Mouse (Mus musculus) hindbrain, embryonic 14.5 days (tissue): ENCODE results near the gene Rbfox2. TPM values are rescaled to one million over a fixed set of nuclear protein-coding genes. Genes with fewer than 3 reads are reported as not detected.
"Not testable (repeated sequence)": the region's sequence is repeated elsewhere in the genome, so short reads cannot be mapped to it uniquely, and the experiment has no call there.

ENCODE experiments used
- ATAC-seq: fragments of 200-750 bp; cut with Nextera tagmentation; 2 replicates; pipeline ENCODE4 v1.8.0; 2017; ENCODE audit warnings: moderate number of reproducible peaks, mild to moderate bottlenecking, moderate TSS enrichment, moderate library complexity; ENCODE audit not compliant: low FRiP score
- DNase-seq: peaks from one replicate; pipeline ENCODE4 v3.0.0-alpha.2; 2015; ENCODE audit warnings: low spot score
- H3K27ac ChIP-seq: fragments of 300-500 bp; sonication (generic); 2 replicates; pipeline ENCODE4 v1.5.1; 2014; ENCODE audit warnings: mild to moderate bottlenecking, moderate library complexity
- H3K27me3 ChIP-seq: fragments of 300-500 bp; sonication (generic); 2 replicates; pipeline ENCODE4 v1.6.1; 2014; ENCODE audit warnings: mild to moderate bottlenecking, low read length, mixed read lengths; ENCODE audit not compliant: control insufficient read depth, insufficient read depth
- H3K36me3 ChIP-seq: fragments of 300-500 bp; sonication (generic); replicated peaks from 2 replicates; pipeline ENCODE4 v1.6.1; 2014; ENCODE audit not compliant: control insufficient read depth, insufficient read depth
- H3K4me1 ChIP-seq: fragments of 300-500 bp; sonication (generic); replicated peaks from 2 replicates; pipeline ENCODE4 v1.6.1; 2014; ENCODE audit warnings: antibody characterized with exemption, low read length, mixed read lengths; ENCODE audit not compliant: control insufficient read depth, insufficient read depth
- H3K4me2 ChIP-seq: fragments of 300-500 bp; sonication (generic); replicated peaks from 2 replicates; pipeline ENCODE4 v1.6.1; 2014; ENCODE audit warnings: mild to moderate bottlenecking, moderate library complexity
- H3K4me3 ChIP-seq: fragments of 300-500 bp; sonication (generic); replicated peaks from 2 replicates; pipeline ENCODE4 v1.5.1; 2014; ENCODE audit warnings: mild to moderate bottlenecking, low read length
- H3K9ac ChIP-seq: fragments of 300-500 bp; sonication (generic); 2 replicates; pipeline ENCODE4 v1.6.1; 2014
- H3K9me3 ChIP-seq: fragments of 300-500 bp; sonication (generic); 2 replicates; pipeline ENCODE4 v1.6.1; 2016; ENCODE audit warnings: low read length; ENCODE audit not compliant: control insufficient read depth
- WGBS: fragments of 180-500 bp; shearing (Covaris S2); extraction: QIAGEN DNeasy Blood & Tissue Kit; methylation state at CpG from one replicate; pipeline ENCODE4 v1.1.7; 2014; 5-methylcytosine and 5-hydroxymethylcytosine counted together
- polyA plus RNA-seq: library from polyadenylated mRNA; unstranded; fragments of >200 nt; fragmentation: Nextera tagmentation; extraction: Ambion mirVana; gene quantifications from 2 replicates; pipeline ENCODE4 v1.2.1, GENCODE M21; 2014

Rbfox2 gene
- polyA plus RNA-seq, 1 experiment from 2014 or later = 154 TPM

DNA sequence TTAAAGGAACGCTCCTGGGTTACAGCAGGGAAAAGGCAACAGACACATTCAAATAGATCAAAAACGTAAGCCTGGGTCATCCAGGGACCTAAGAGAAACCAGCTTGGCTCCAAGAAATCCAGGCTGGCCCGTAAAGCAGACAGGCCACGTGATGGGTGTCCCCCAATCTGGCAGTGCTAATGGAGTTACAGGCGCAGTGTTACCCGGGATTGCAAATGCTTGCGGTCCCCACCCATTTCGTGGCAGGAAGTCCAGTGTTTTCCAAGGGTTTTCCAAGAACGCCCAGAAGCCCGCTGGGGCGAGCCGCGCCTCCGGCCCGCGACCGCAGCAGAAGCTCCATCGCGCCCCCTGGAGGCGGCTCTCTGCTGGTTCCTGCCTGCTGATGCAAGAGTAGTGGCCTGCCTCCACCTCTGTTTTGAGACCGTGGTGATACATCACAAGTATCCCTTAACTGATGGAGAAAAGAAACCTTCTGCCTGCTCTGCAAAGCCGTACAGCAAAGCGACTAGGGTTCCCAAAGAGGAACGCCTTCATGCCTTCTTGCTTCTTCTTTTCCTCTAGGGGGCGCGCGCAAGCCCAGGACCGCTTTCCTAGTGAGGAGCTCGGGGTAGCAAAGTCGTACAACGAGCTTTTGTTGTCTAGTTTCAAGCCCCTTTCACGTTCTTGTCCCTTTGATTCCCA is 29.6 kb upstream of the Rbfox2 start:
- H3K27ac ChIP-seq = no peak overlapping the region
- ATAC-seq = peak; percentile 70; the same call in 1 of the 2 replicates
- peak overlapping the region; percentile 29 for H3K4me3 ChIP-seq

DNA sequence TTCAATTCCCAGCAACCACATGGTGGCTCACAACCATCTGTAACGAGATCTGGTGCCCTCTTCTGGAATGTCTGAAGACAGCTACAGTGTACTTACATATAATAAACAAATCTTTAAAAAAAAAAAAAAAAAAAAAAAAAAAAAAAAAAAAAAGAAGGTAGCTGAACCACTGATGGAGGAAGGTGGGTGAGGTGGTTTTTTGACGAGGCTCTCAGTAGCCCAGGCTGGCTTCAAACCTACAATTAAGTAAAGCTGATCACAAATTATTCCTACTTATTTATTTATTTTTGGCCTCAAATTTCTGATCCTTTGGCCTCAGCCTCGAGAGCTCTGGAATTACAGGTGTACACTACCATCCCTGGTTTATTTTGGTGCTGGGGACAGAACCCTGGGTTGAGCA is 28.4 kb upstream of the Rbfox2 start:
- not testable (repeated sequence) for H3K27ac ChIP-seq, ATAC-seq, H3K9ac ChIP-seq, H3K9me3 ChIP-seq, H3K36me3 ChIP-seq, H3K4me3 ChIP-seq, H3K4me2 ChIP-seq, DNase-seq, H3K27me3 ChIP-seq, H3K4me1 ChIP-seq
- 95% methylated on average over 3 of the region's 3 CpGs for WGBS

More for the DNA sequence above, 29.6 kb upstream of the Rbfox2 start:
- H3K4me2 ChIP-seq = peak overlapping the region; percentile 50
- no peaks in the 10 kb centered on the region for H3K27me3 ChIP-seq
- H3K9ac ChIP-seq = peak overlapping the region; percentile 39
- DNase-seq = peak; percentile 85
- 1% methylated on average over 32 of the region's 32 CpGs for WGBS
- H3K36me3 ChIP-seq = no peaks in the 10 kb centered on the region
- 0 out of 2 replicates have a peak, but pooled peaks cover 5% of the 10 kb centered on the region for H3K4me1 ChIP-seq
- H3K9me3 ChIP-seq = no peaks in the 10 kb centered on the region

DNA sequence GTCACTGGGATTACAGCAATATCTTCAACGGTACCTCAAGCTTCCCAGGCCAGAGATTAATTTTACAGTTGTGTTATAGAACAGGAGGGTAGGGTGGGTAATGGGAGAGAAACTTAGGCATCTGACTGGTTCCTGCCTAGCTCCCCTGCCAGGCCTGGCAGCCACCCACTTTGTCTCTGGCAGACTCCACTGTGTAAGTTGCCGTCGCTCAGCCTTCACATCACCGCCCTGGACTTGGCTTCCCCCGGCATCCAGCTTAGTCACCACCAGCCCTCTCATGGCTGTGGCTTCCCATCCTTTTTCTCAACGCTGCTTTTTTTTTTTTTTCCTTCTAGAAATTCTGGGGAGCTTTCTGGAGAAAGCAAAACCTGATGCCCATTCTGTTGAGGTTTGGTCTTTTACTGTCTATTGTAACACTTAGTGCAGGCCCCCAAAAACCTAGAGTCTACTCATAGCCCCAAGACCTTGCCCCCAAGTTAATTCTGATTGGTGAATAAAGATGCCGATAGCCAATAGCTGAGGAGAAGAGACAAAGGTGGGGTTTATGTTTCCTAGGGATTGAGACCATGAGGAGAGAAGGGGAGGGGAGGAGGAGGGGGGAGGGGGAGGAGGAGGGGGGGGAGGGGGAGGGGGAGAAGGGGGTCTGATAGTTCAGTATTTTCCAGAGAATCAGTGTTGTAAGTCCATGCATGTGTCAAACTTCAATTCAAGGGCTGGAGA is 25.6 kb upstream of the Rbfox2 start:
- H3K4me1 ChIP-seq = 0 out of 2 replicates have a peak, but pooled peaks cover 5% of the 10 kb centered on the region
- no peak overlapping the region for H3K27ac ChIP-seq
- no peaks in the 10 kb centered on the region for H3K9me3 ChIP-seq
- H3K4me2 ChIP-seq = no peak overlapping the region
- H3K9ac ChIP-seq = no peak overlapping the region
- no peaks in the 10 kb centered on the region for H3K36me3 ChIP-seq
- no peak overlapping the region for H3K4me3 ChIP-seq
- 66% methylated on average over 7 of the region's 7 CpGs for WGBS
- no peak for ATAC-seq
- DNase-seq = no peak
- no peaks in the 10 kb centered on the region for H3K27me3 ChIP-seq

DNA sequence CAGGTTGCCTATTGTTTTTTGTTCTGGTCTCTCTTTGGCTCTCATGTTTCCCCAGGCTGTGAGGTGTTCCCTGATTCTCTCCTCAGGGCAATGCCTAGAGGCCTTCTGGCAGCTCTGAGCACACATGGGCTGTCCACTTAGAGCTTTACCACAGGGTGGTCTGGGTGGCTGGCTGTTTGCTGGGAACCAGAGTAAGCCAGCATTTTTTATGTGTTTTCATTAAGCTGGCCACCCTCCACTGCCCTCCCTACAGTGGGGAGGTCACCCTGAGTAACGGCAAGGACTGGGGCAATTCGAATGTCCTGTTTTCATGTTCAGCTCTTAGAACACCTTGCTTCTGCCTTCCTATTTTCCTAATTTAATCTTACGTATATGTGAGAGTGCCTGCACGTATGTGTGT is 24.6 kb upstream of the Rbfox2 start:
- Histone ChIP-seq H3K4me3 (no peak overlapping the region), H3K4me1 (0 out of 2 replicates have a peak, but pooled peaks cover 5% of the 10 kb centered on the region), H3K9me3 (no peaks in the 10 kb centered on the region), H3K27me3 (no peaks in the 10 kb centered on the region), H3K9ac (no peak overlapping the region), H3K4me2 (no peak overlapping the region), H3K36me3 (no peaks in the 10 kb centered on the region), H3K27ac (no peak overlapping the region)
- 86% methylated on average over 4 of the region's 4 CpGs for WGBS
- DNase-seq = no peak
- ATAC-seq = no peak

DNA sequence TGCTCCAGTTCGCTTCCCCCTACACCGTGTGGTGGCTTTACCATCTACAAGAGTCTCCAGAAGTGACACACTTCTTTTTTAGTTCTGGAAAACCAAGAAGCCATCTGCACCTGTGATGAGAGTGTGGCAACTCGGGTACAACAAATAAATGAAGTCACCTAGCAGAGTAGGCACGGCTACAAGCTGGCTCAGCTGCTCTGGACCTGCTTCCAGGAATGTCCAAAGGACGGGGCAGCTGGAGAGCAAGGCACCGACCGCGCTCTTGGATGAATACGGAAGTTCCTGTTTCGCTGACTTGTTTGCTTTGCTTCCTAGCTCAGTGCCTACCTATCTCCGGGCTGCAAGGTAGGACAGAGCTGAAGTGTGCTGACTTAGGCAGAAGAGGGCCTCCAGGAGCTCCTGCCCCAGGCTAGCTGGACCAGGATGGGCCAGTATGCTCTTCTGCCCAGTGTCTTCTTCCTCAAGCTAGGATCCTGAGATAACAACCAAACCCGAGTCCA is 22.9 kb upstream of the Rbfox2 start:
- Histone ChIP-seq H3K9me3 (no peaks in the 10 kb centered on the region), H3K4me3 (no peak overlapping the region), H3K27me3 (no peaks in the 10 kb centered on the region), H3K4me2 (no peak overlapping the region), H3K36me3 (no peaks in the 10 kb centered on the region), H3K27ac (no peak overlapping the region), H3K4me1 (no peaks in the 10 kb centered on the region), H3K9ac (no peak overlapping the region)
- 82% methylated on average over 12 of the region's 12 CpGs for WGBS
- ATAC-seq = no peak
- DNase-seq = no peak

DNA sequence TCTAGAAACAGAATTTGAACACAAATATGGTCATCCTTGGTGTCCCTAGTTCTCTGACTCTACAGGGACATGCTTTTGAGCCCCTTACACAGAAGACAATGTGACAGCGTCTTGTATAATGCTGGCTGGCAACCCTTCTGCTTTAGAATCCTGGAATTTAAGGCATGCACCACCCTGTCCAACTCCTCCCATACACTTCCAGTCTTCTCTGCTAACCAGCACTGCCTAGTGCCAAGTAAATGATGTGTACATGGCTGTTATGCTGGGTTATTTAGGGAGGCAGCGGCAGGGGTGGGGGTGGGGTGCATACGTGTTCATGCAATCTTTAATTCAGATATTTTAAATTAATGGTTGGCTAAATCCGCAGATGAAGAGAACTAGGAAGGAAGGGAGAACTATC is 19.6 kb upstream of the Rbfox2 start:
- H3K36me3 ChIP-seq = no peaks in the 10 kb centered on the region
- 85% methylated on average over 4 of the region's 4 CpGs for WGBS

DNA sequence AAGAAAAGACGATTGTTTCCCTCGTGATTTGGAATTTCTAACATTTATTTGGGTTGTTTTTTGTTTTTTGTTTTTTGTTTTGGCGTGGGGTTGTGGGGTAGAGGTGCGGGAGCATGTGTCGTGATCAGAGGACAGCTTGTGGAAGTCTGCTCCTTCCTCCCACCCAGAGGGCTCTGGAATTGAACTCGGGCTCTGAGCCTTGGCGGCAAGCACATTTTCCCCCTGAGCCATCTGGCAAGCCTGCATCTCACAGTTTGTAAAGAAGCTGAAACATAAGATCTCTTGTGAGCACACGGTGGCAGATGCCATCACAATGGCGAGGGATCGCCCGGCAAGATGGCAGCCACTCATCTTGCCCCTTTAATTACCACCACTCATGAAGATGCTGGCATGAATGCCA is 17.6 kb upstream of the Rbfox2 start:
- H3K4me2 ChIP-seq = no peak overlapping the region
- no peak overlapping the region for H3K9ac ChIP-seq
- H3K4me3 ChIP-seq = no peak overlapping the region
- ATAC-seq = no peak
- no peak for DNase-seq
- H3K27me3 ChIP-seq = no peaks in the 10 kb centered on the region
- H3K27ac ChIP-seq = no peak overlapping the region
- no peaks in the 10 kb centered on the region for H3K9me3 ChIP-seq
- H3K4me1 ChIP-seq = no peaks in the 10 kb centered on the region
- no peaks in the 10 kb centered on the region for H3K36me3 ChIP-seq
- WGBS = 91% methylated on average over 11 of the region's 11 CpGs

More for the DNA sequence above, 19.6 kb upstream of the Rbfox2 start:
- DNase-seq = no peak
- no peak for ATAC-seq
- Histone ChIP-seq H3K27me3 (no peaks in the 10 kb centered on the region), H3K9ac (no peak overlapping the region), H3K27ac (no peak overlapping the region), H3K4me3 (no peak overlapping the region), H3K4me1 (no peaks in the 10 kb centered on the region), H3K9me3 (no peaks in the 10 kb centered on the region), H3K4me2 (no peak overlapping the region)

DNA sequence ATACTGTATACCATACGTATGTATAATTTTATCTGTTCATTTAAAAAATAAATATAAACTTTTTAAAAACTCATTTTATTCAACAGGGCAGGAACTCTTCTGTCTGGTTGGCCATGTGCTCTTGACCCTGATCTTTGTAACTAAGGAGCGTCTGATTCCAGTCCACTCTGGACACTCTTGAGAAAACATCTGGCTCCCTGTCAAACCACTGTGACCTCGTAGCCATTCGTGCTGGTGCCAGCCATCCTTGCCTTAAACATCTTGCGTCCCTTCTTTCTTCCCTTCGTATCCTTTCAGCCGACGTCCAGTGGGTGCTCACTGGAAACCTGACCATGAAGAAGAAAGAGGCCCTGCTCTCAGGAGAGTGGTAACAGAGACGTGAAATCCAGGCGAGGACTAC is 16.4 kb upstream of the Rbfox2 start:
- no peak for DNase-seq
- H3K9ac ChIP-seq = no peak overlapping the region
- no peaks in the 10 kb centered on the region for H3K9me3 ChIP-seq
- no peaks in the 10 kb centered on the region for H3K27me3 ChIP-seq
- no peaks in the 10 kb centered on the region for H3K36me3 ChIP-seq
- ATAC-seq = no peak
- H3K27ac ChIP-seq = no peak overlapping the region
- no peaks in the 10 kb centered on the region for H3K4me1 ChIP-seq
- 83% methylated on average over 10 of the region's 10 CpGs for WGBS
- no peak overlapping the region for H3K4me3 ChIP-seq
- H3K4me2 ChIP-seq = no peak overlapping the region

DNA sequence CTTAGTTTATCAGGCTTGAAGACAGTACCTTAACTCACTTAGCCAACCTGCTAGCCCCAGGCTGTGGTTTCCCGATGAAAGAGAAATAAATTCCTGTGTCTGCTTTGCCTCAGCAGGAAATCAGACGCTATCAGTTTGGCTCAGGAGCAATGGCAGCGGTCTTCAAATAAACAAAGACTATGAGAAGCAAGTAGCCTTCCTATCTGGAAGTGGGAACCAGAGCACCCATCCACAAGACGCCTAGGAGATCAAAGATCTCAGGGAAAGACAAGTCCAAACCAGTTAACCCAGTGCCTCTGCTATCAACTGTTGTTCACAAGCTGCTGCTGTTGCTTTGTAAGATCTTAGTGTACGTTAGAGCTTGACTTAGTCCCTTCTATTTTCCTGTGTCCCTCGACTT is 6.9 kb upstream of the Rbfox2 start:
- Histone ChIP-seq H3K36me3 (no peaks in the 10 kb centered on the region), H3K27ac (no peak overlapping the region), H3K9me3 (no peaks in the 10 kb centered on the region), H3K4me3 (no peak overlapping the region), H3K9ac (no peak overlapping the region), H3K27me3 (no peaks in the 10 kb centered on the region), H3K4me2 (no peak overlapping the region), H3K4me1 (0 out of 2 replicates have a peak, but pooled peaks cover 4% of the 10 kb centered on the region)
- ATAC-seq = no peak
- WGBS = 25% methylated on average over 6 of the region's 6 CpGs
- no peak for DNase-seq
